Mouse (Mus musculus): ENCODE measurements around the gene Abhd15.

- TF ChIP-seq CTCF (IDR thresholded peaks at IDR 0.05; ENCODE audit: extremely low read depth, insufficient read depth, low read length) (no peak), POLR2A (IDR thresholded peaks at IDR 0.05; ENCODE audit: extremely low read depth, insufficient read depth, low read length) (no peak)
These were observed 9.5 kb upstream of the Abhd15 start for GRCm38 (mm10) chr11:77505291-77505980.

Data from cortical plate, adult 2 months (tissue).